Mouse (Mus musculus): Measurements from ENCODE around the gene Fubp3. TPM values are rescaled to one million over a fixed set of nuclear protein-coding genes. Genes with fewer than 3 reads are reported as not detected.
"Not testable (repeated sequence)": the region's sequence is repeated elsewhere in the genome, so short reads cannot be mapped to it uniquely, and the experiment has no call there.

Fubp3 gene
- total RNA-seq (2014; fragmentation: Nextera tagmentation) (26.7 and 30.2 TPM in 2 replicates), total RNA-seq (2017) (19.7 and 28.6 TPM in 2 replicates)

DNA sequence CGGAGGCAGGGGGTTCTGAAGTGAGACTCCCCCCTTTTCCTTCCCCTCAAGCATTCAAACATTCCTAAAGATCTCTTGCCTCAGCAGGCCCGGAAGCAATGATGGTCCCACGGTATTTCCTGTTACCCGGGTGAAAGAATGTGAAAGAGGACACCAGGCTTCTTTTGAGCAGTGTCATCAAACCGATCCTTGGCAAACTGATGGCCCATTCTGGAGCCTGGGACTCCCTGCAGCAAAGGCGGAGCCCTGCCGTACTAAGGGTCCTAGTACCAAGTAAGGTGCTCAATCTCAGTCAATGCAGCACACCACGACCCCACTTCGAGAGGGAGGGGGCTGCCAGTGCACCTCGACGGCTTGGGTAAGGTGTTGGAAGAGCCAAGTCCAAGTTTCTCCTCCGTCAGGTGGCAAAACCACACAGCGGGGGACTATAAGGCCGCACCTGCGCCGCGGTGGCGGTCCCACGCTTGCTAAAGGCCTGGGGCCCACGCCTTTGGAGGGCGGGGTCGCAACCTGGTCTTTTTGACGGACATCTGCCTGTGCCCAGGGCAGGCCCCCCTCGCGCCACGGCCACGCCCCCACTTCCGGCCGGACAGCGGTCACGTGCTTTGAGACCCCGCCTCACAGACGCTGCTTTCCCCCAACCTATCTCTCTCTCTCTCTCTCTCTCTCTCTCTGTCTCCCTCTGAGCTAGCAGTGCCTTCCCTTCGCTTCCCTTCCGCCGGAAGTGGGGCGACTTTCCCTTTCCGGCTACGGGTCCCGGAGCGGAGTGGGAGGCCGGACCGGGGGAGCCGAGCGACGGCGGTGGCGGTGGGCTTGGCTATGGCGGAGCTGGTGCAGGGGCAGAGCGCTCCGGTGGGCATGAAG is at the start of gene Fubp3:
Gene Fubp3 (plus strand): TSS at position 601 of the 864 bp plus-strand sequence.
- peak; percentile 97 for ATAC-seq (replicated peaks; ENCODE audit: poor library complexity, severe bottlenecking)

DNA sequence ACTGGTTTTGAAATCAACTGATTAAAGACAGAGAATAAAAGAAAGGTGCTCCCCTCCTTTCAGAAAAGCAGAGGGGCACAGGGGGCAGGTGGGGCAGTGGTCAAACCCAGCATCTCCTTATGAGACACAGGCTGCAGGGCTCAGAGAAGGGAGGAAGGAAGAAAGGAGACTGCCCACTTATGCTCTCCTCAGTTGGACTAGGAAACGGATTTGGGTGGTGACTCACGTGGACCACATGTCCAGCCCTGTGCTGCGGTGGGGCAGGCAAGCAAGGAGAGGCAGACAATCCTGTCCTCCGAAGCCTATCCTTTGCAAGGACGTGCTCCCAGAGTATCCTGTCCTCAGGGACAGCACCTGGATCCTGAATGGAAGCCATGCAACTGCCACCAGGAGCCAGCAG is 47.8 kb upstream of the Fubp3 start:
- ATAC-seq (replicated peaks; ENCODE audit: poor library complexity, severe bottlenecking): no peak

DNA sequence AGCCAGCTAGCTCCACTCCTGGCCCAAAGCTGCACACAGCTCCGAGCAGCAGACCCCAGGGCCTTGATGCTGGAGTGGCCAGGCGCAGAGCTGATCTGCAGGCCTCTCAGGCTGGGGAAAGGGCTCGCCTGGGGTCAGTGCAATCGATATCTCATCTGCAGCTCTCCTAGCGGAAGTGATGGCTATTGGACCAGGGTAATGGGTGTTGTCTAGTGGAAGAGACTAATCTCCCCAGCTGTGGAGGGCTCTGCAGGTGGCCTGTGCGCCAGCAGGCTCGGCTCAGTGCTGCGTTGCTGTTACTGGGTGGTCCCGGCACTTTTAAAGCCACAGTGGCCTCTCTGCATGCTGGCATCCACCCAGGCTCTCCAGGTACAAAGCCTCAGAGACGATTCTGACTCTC is 46.7 kb upstream of the Fubp3 start:
- ATAC-seq (replicated peaks; ENCODE audit: poor library complexity, severe bottlenecking): no peak

GRCm38 (mm10) chr2:31530201-31530600 is 42.2 kb upstream of the Fubp3 start:
- no peak for ATAC-seq (replicated peaks; ENCODE audit: poor library complexity, severe bottlenecking)

GRCm38 (mm10) chr2:31537054-31537453 is 35.4 kb upstream of the Fubp3 start:
- ATAC-seq (replicated peaks; ENCODE audit: poor library complexity, severe bottlenecking): no peak

- ATAC-seq (replicated peaks; ENCODE audit: poor library complexity, severe bottlenecking): no peak
These were observed 33.7 kb upstream of the Fubp3 start for GRCm38 (mm10) chr2:31538745-31539144.

GRCm38 (mm10) chr2:31541581-31541980 is 30.9 kb upstream of the Fubp3 start:
- no peak for ATAC-seq (replicated peaks; ENCODE audit: poor library complexity, severe bottlenecking)

- ATAC-seq (replicated peaks; ENCODE audit: poor library complexity, severe bottlenecking): no peak
These were observed 24.7 kb upstream of the Fubp3 start for GRCm38 (mm10) chr2:31547726-31548125.

DNA sequence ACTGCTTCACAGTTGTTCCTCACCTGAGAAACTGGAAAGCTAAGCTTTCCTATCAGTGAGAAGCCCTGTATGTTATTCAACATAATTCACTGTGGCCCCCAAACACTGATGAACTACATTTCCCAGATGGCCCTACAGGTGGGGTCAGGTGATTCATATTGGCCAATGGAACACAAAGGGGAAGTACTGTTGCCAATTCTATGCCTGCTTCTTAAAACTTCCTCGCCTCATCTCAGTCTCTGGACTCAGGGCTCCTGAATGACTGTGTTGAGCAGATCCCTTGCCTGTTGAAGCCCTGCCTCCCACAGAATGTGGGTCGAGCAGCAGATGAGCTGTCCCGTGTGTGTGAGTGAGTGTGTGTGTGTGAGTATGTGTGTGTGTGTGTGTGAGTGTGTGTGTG is 21.9 kb upstream of the Fubp3 start:
- peak; percentile 42; the same call in 1 of the 2 replicates for ATAC-seq (replicated peaks; ENCODE audit: poor library complexity, severe bottlenecking)

- ATAC-seq (replicated peaks; ENCODE audit: poor library complexity, severe bottlenecking): not testable (repeated sequence)
These were observed 21.1 kb upstream of the Fubp3 start for GRCm38 (mm10) chr2:31551351-31551750.

DNA sequence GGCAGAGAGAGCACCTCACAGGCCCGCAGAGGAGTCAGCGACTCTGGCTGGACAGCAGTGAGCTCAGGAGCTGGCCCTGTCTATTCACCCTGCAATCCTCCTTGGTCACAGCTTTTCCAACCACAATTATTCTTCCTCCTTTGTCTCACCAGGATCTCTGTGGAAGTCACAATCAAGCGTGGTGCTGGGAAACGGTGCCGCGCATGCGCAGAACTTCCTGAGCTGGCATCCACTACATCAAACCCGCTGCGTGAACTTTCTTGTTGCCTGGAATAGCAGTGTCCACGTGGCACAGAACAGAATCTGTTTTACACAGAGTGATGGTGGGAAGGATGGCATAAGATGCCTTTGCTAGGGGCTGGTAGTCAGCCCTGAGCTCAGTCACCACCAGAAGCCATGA is 20.5 kb upstream of the Fubp3 start:
- ATAC-seq (replicated peaks; ENCODE audit: poor library complexity, severe bottlenecking): no peak

DNA sequence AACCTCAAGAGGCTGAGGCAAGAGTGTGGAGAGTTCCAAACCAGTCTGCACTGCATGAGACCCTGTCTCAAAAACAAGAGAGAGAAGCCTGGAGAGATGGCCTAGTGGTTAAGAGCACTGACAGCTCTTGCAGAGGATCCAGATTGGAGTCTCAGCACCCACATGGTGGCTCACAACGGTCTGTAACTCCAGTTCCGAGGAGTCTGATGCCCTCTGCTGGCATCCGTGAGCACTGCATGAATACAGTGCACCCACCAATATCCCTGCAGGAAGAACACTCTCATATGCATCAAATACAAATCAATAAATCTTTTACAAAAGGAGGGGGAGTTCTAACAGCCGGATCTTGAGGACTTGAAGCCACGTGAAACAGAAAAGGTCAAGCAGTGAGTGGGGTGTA is 17.8 kb upstream of the Fubp3 start:
- ATAC-seq (replicated peaks; ENCODE audit: poor library complexity, severe bottlenecking): no peak

DNA sequence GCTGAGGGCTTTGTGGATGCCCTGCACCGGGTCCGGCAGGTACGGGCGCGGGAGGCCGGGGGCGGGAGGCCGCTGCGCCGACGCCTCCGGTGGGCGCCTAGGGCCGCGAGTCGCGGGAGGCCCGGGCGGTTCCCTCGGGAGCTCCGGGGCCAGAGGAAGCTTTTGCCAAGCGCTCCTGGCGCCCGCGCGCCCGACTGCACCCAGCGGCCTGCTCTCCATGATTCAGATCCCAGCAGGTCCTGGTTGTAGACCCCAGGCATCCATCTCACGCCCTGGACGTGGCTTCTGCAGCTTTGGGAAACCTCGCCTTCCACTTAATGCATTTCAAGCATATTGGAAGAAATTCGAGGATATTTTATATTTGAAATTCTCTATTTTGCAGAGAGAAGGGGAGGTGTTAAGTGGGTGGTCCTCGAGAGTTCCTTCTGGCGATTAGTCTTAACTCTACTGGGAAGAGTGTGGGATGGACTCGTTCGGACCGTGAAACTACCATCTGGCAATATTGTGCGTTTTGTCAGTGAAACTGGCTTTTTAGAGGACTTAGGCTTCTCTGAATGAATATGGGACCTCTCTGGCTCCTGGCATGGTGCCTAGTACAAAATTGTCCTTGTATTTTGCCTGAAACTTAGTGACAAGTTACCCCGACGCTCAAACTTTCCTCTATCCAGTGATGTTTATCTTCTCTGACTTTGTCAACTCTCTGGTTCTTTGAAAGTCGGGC is 624 bp downstream of the Fubp3 start:
- no peak for ATAC-seq (replicated peaks; ENCODE audit: poor library complexity, severe bottlenecking)

- no peak for ATAC-seq (replicated peaks; ENCODE audit: poor library complexity, severe bottlenecking)
These were observed 9.2 kb downstream of the Fubp3 start for GRCm38 (mm10) chr2:31581617-31582016.

DNA sequence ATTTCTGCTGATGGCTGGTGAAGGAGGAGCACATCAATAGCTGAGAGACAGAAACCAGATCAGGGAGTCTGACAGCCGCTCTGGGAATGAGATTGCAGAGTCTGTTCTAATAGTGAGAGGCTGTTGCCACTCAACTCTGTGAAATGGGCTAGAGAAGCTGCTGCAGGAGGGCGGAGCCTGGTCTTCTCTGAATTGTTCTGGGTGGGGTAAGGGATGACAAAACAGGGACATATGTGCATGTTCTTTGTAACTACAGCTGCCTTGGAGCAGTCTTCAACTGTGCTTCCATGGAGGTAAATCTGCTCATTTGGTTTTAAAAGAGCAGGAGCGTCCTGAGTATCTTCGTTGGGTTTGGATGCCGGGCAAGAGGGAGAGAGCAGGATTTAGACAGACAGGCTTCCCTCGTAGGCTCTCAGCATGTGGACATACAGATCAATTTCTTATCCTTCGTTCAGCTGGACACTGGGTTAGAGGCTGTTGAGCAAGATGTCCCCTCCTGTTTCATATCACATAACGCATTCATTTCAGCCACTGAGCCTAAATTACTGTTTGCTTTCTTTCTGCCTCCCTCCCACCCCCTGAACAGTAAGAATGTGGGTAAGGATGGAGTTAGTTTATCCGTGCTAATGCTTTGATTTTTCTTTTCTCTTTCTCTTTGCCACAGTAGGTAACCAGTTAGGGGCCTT is 19.5 kb downstream of the Fubp3 start:
- ATAC-seq (replicated peaks; ENCODE audit: poor library complexity, severe bottlenecking): no peak

DNA sequence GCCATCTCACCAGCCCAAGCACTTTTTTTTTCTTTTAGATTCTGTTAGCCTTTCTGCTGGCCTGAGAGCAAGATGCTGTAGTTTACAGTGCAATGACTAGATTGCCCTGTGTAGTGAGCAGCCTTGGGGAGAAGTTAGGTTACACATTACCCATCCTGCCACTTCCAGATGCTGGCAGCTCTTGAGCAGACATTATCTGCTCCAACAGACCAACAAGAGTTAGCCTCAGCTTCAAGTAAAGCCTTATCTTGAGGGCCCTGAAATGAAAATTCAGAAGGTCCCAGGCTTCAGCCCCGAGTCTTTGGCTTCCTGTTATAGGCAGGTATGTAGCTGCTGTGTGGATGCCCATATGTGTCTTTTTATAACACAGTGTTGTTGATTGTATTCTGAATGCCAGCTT is 35.1 kb downstream of the Fubp3 start:
- ATAC-seq (replicated peaks; ENCODE audit: poor library complexity, severe bottlenecking): no peak

DNA sequence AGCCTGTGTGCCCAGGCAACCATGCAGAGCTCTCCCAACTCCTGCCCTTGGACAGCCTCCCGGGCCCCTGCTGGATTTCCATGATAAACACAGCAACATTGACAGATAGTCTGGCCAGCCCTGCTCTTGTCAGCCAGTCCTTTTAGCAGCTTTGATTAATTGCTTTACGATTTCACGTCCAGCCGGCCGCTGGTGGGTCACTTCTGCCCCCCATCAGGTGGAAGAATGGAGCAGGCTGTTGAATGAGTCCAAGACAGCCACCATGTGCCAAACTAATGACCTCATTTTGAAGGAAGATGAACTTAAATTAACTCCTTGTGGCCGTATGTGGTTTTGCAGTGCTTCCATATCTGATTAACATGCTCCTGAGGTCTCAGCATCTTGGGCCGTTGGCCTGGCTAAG is 37.4 kb downstream of the Fubp3 start:
- ATAC-seq (replicated peaks; ENCODE audit: poor library complexity, severe bottlenecking): no peak

DNA sequence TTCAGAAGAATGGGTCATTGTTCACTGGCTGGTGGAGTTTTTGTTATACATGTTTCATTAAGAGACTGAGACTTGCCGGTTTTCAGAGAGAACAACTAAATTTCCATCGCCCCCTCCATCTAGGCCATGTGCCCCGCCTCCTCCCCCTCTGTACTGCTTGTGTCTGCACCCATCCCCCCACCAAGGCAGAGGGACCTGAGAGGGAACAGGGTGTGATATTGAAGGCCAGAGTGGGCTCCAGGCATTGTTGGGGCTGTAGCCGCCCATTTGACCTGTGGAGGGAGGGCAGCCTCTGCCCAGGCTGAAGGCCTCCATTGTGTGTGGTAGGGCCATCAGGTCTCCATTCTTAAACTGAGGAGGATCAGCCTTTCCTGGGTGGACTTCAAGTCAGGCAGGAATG is 38.5 kb downstream of the Fubp3 start:
- no peak for ATAC-seq (replicated peaks; ENCODE audit: poor library complexity, severe bottlenecking)

- ATAC-seq (replicated peaks; ENCODE audit: poor library complexity, severe bottlenecking): no peak
These were observed 38.9 kb downstream of the Fubp3 start for GRCm38 (mm10) chr2:31611400-31611799.

GRCm38 (mm10) chr2:31612627-31613026 is 40.2 kb downstream of the Fubp3 start:
- no peak for ATAC-seq (replicated peaks; ENCODE audit: poor library complexity, severe bottlenecking)

GRCm38 (mm10) chr2:31613781-31614180 is 41.3 kb downstream of the Fubp3 start:
- no peak for ATAC-seq (replicated peaks; ENCODE audit: poor library complexity, severe bottlenecking)
